Mouse (Mus musculus) CH12F3 (cell line): ENCODE data around the gene Tbc1d30.

Experiments
- in situ Hi-C: fragments of 300-500 bp; cut with MboI; formaldehyde crosslinking; loops from 2 replicates; pipeline ENCODE4 v1.14.3; 2020; ENCODE audit warnings: low sequenced_read_pairs

Tbc1d30 gene

GRCm38 (mm10) chr10:121274964-121275363 is 76.1 kb downstream of the Tbc1d30 start:
- in situ Hi-C loops, result loop anchor here (25.0 kb wide), 1 partner anchor 1038 kb away; the partner anchor contains the start of gene Llph

GRCm38 (mm10) chr10:121271002-121271401 is 80.1 kb downstream of the Tbc1d30 start:
- in situ Hi-C loops, result loop anchor here (25.0 kb wide), 1 partner anchor 1034 kb away; the partner anchor contains the start of gene Llph

GRCm38 (mm10) chr10:121268771-121269170 is 82.3 kb downstream of the Tbc1d30 start:
- in situ Hi-C loops, result loop anchor here (25.0 kb wide), 1 partner anchor 1031 kb away; the partner anchor contains the start of gene Llph

- in situ Hi-C loops, result loop anchor here (25.0 kb wide), 1 partner anchor 1027 kb away; the partner anchor contains the start of gene Llph
These were observed 86.9 kb downstream of the Tbc1d30 start for GRCm38 (mm10) chr10:121264204-121264575.

GRCm38 (mm10) chr10:121263520-121264203 is 87.4 kb downstream of the Tbc1d30 start:
- in situ Hi-C loops, result loop anchor here (25.0 kb wide), 1 partner anchor 1026 kb away; the partner anchor contains the start of gene Llph

- in situ Hi-C loops, result loop anchor here (25.0 kb wide), 1 partner anchor 1025 kb away; the partner anchor contains the start of gene Llph
These were observed 88.9 kb downstream of the Tbc1d30 start for GRCm38 (mm10) chr10:121262206-121262605.

GRCm38 (mm10) chr10:121261036-121261592 is 90.0 kb downstream of the Tbc1d30 start:
- in situ Hi-C loops, result loop anchor here (25.0 kb wide), 1 partner anchor 1024 kb away; the partner anchor contains the start of gene Llph

- in situ Hi-C loops, result loop anchor here (25.0 kb wide), 1 partner anchor 1019 kb away; the partner anchor contains the start of gene Llph
These were observed 94.8 kb downstream of the Tbc1d30 start for GRCm38 (mm10) chr10:121256115-121256825.

- in situ Hi-C loops, result loop anchor here (25.0 kb wide), 1 partner anchor 1018 kb away; the partner anchor contains the start of gene Llph
These were observed 95.6 kb downstream of the Tbc1d30 start for GRCm38 (mm10) chr10:121255465-121255864.

- in situ Hi-C loops, result loop anchor here (25.0 kb wide), 1 partner anchor 1017 kb away; the partner anchor contains the start of gene Llph
These were observed 96.7 kb downstream of the Tbc1d30 start for GRCm38 (mm10) chr10:121254343-121254742.

- in situ Hi-C loops, result loop anchor here (25.0 kb wide), 1 partner anchor 1015 kb away; the partner anchor contains the start of gene Llph
These were observed 98.3 kb downstream of the Tbc1d30 start for GRCm38 (mm10) chr10:121252781-121253180.

- in situ Hi-C loops, result loop anchor here (25.0 kb wide), 1 partner anchor 1014 kb away; the partner anchor contains the start of gene Llph
These were observed 99.9 kb downstream of the Tbc1d30 start for GRCm38 (mm10) chr10:121251191-121251590.

- in situ Hi-C loops, result loop anchor here (25.0 kb wide), 1 partner anchor 1013 kb away; the partner anchor contains the start of gene Llph
These were observed 101.3 kb downstream of the Tbc1d30 start for GRCm38 (mm10) chr10:121249820-121250219.

- in situ Hi-C loops, result no loop called here
These were observed 103.5 kb downstream of the Tbc1d30 start for GRCm38 (mm10) chr10:121247545-121247944.

GRCm38 (mm10) chr10:121246971-121247370 is 104.1 kb downstream of the Tbc1d30 start:
- in situ Hi-C loops, result no loop called here

- in situ Hi-C loops, result no loop called here
These were observed 107.5 kb downstream of the Tbc1d30 start for GRCm38 (mm10) chr10:121243373-121244207.

- in situ Hi-C loops, result no loop called here
These were observed 108.5 kb downstream of the Tbc1d30 start for GRCm38 (mm10) chr10:121242596-121242995.

GRCm38 (mm10) chr10:121239065-121239464 is 112.0 kb downstream of the Tbc1d30 start:
- in situ Hi-C loops, result no loop called here

GRCm38 (mm10) chr10:121238551-121238950 is 112.5 kb downstream of the Tbc1d30 start:
- in situ Hi-C loops, result no loop called here

- in situ Hi-C loops, result no loop called here
These were observed 113.7 kb downstream of the Tbc1d30 start for GRCm38 (mm10) chr10:121237377-121237776.
